Mouse (Mus musculus): ENCODE measurements around the gene Alox12b.

- TF ChIP-seq CTCF (IDR thresholded peaks at IDR 0.05 in 2 of 3, conservative IDR thresholded peaks at IDR 0.05 in 1 of 3; ENCODE audit: control insufficient read depth in 1 of 3, insufficient read depth in 1 of 3, low read depth in 2 of 3, low read length in 3 of 3, poor library complexity in 1 of 3, severe bottlenecking in 1 of 3) (no peak), ETS1 (IDR thresholded peaks at IDR 0.05; ENCODE audit: low read depth, low read length) (no peak), POLR2AphosphoS2 (IDR thresholded peaks at IDR 0.05; ENCODE audit: low read length) (no peak), RCOR1 (IDR thresholded peaks at IDR 0.05; ENCODE audit: low read depth, low read length) (no peak), MYC (IDR thresholded peaks at IDR 0.05; ENCODE audit: low read depth, low read length) (no peak), ZKSCAN1 (IDR thresholded peaks at IDR 0.05; ENCODE audit: low read depth, low read length) (no peak), JUND (IDR thresholded peaks at IDR 0.05; ENCODE audit: low read depth, low read length) (no peak), MAX (IDR thresholded peaks at IDR 0.05; ENCODE audit: low read length) (no peak), BHLHE40 (IDR thresholded peaks at IDR 0.05; ENCODE audit: borderline replicate concordance, low read depth, low read length) (no peak)
Observed at GRCm38 (mm10) chr11:69185936-69186335, 29.1 kb downstream of the Alox12b start.
